ENCODE assay signal across 14 mouse cellular contexts in the genomic region with DNA sequence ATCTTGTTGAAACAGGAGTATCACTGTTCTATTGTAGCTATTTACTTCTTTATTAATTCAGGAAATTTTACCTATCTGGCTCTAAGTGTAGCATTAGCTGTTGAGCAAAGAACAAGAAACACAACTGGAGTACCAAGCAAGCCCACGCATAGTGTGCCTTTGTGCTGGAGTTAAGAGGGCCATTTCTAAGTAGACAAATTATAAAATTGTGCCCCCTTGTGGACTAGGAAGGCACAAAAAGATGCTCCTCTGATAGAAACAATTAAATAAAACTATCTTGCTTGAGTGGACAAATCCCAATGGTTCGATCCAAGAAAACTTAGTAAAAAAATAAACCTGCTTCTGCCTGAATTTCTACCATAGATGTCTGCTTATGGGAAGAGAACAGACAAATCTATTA.
DNase-seq lines count a peak whose midpoint lies in the region; ATAC-seq lines count a peak whose summit lies in the region.
"Had no signal": no experiment of that assay in that cellular context is flagged by ENCODE, and none has a peak within 500 bp of the region (broad histone marks: within the 10 kb centered on the region; RNA-seq: fewer than 3 reads in every experiment).

No protein-coding gene starts in this region.

- peak; percentile 21 for DNase-seq in hindbrain, embryonic 11.5 days (ENCODE audit: low spot score)
- peak; percentile 25 for DNase-seq in NIH3T3 (ENCODE audit: low read depth)
- no peak for DNase-seq in adrenal gland, adult (ENCODE audit: inconsistent age in 2 of 2, low spot score in 1 of 2)
- DNase-seq in left cerebral cortex, adult 9 months (ENCODE audit: low spot score in 2 of 2): no peak
- DNase-seq: thymus, postnatal 4 days had no signal

- H3K4me3 ChIP-seq in hindbrain, embryonic 11.5 days (ENCODE audit: low read depth, low read length): no peak overlapping the region
- H3K4me3 ChIP-seq in hindbrain, embryonic 12.5 days: no peak overlapping the region
- no peak overlapping the region for H3K4me3 ChIP-seq in midbrain, embryonic 12.5 days
- H3K4me3 ChIP-seq in midbrain, embryonic 16.5 days (ENCODE audit: low read depth, low read length): no peak overlapping the region
- H3K4me3 ChIP-seq: hindbrain, embryonic 15.5 days; kidney, embryonic 15.5 days; lung, embryonic 15.5 days; neural tube, embryonic 12.5 days had no signal

- H3K4me1 ChIP-seq in hindbrain, embryonic 11.5 days (replicated peaks; ENCODE audit: control insufficient read depth, insufficient read depth, low read length): no peaks in the 10 kb centered on the region
- H3K4me1 ChIP-seq in hindbrain, embryonic 12.5 days: no peaks in the 10 kb centered on the region
- H3K4me1 ChIP-seq in midbrain, embryonic 12.5 days: no peaks in the 10 kb centered on the region
- H3K4me1 ChIP-seq in midbrain, embryonic 16.5 days (ENCODE audit: control insufficient read depth, insufficient read depth, low read length): no peaks in the 10 kb centered on the region
- H3K4me1 ChIP-seq: hindbrain, embryonic 15.5 days; kidney, embryonic 15.5 days; lung, embryonic 15.5 days; neural tube, embryonic 12.5 days had no signal

- no peaks in the 10 kb centered on the region for H3K36me3 ChIP-seq in hindbrain, embryonic 11.5 days (ENCODE audit: control insufficient read depth, insufficient read depth, low read length)
- no peaks in the 10 kb centered on the region for H3K36me3 ChIP-seq in hindbrain, embryonic 12.5 days
- H3K36me3 ChIP-seq in midbrain, embryonic 12.5 days: no peaks in the 10 kb centered on the region
- H3K36me3 ChIP-seq in midbrain, embryonic 16.5 days (ENCODE audit: control insufficient read depth, insufficient read depth, low read length): no peaks in the 10 kb centered on the region
- H3K36me3 ChIP-seq: G1E; hindbrain, embryonic 15.5 days; kidney, embryonic 15.5 days; lung, embryonic 15.5 days; neural tube, embryonic 12.5 days had no signal

- no peak overlapping the region for H3K27ac ChIP-seq in hindbrain, embryonic 11.5 days (ENCODE audit: low read depth, low read length)
- no peak overlapping the region for H3K27ac ChIP-seq in hindbrain, embryonic 12.5 days
- no peak overlapping the region for H3K27ac ChIP-seq in midbrain, embryonic 12.5 days (replicated peaks)
- H3K27ac ChIP-seq in midbrain, embryonic 16.5 days (ENCODE audit: low read length): no peak overlapping the region
- H3K27ac ChIP-seq: hindbrain, embryonic 15.5 days; kidney, embryonic 15.5 days; lung, embryonic 15.5 days; neural tube, embryonic 12.5 days had no signal

- H3K9ac ChIP-seq in hindbrain, embryonic 11.5 days (ENCODE audit: low read depth, low read length): no peak overlapping the region
- H3K9ac ChIP-seq in hindbrain, embryonic 12.5 days: no peak overlapping the region
- H3K9ac ChIP-seq in midbrain, embryonic 12.5 days (replicated peaks): no peak overlapping the region
- no peak overlapping the region for H3K9ac ChIP-seq in midbrain, embryonic 16.5 days (ENCODE audit: low read depth, low read length)
- H3K9ac ChIP-seq: hindbrain, embryonic 15.5 days; kidney, embryonic 15.5 days; lung, embryonic 15.5 days; neural tube, embryonic 12.5 days had no signal

- WGBS in hindbrain, embryonic 11.5 days: 77% methylated on average over 2 of the region's 2 CpGs
- WGBS in hindbrain, embryonic 12.5 days: 80% methylated on average over 2 of the region's 2 CpGs
- 76% methylated on average over 2 of the region's 2 CpGs for WGBS in midbrain, embryonic 12.5 days
- WGBS in midbrain, embryonic 16.5 days: 68% methylated on average over 2 of the region's 2 CpGs

- ATAC-seq in hindbrain, embryonic 11.5 days (ENCODE audit: low FRiP score): no peak
- ATAC-seq in hindbrain, embryonic 12.5 days (ENCODE audit: low FRiP score): no peak
- ATAC-seq in midbrain, embryonic 12.5 days (ENCODE audit: low FRiP score, low read depth): 0 out of 2 replicates have a peak, but pooled peaks have one; percentile 41
- ATAC-seq in midbrain, embryonic 16.5 days: no peak

- no peak overlapping the region for H3K4me2 ChIP-seq in hindbrain, embryonic 11.5 days (replicated peaks; ENCODE audit: low read depth, low read length)
- no peak overlapping the region for H3K4me2 ChIP-seq in hindbrain, embryonic 12.5 days (replicated peaks)
- no peak overlapping the region for H3K4me2 ChIP-seq in midbrain, embryonic 12.5 days (replicated peaks)
- no peak overlapping the region for H3K4me2 ChIP-seq in midbrain, embryonic 16.5 days (ENCODE audit: low read length)
- H3K4me2 ChIP-seq: heart, embryonic 11.5 days; hindbrain, embryonic 15.5 days; kidney, embryonic 15.5 days; lung, embryonic 15.5 days; neural tube, embryonic 12.5 days had no signal

- no peaks in the 10 kb centered on the region for H3K9me3 ChIP-seq in hindbrain, embryonic 11.5 days (ENCODE audit: control insufficient read depth, low read length)
- H3K9me3 ChIP-seq in hindbrain, embryonic 12.5 days (replicated peaks): no peaks in the 10 kb centered on the region
- H3K9me3 ChIP-seq in midbrain, embryonic 12.5 days: no peaks in the 10 kb centered on the region
- no peaks in the 10 kb centered on the region for H3K9me3 ChIP-seq in midbrain, embryonic 16.5 days (replicated peaks; ENCODE audit: control insufficient read depth, low read length, poor library complexity, severe bottlenecking)
- H3K9me3 ChIP-seq: G1E; hindbrain, embryonic 15.5 days; kidney, embryonic 15.5 days; lung, embryonic 15.5 days; neural tube, embryonic 12.5 days had no signal

- no peaks in the 10 kb centered on the region for H3K27me3 ChIP-seq in hindbrain, embryonic 11.5 days (ENCODE audit: control insufficient read depth, insufficient read depth, low read length)
- no peaks in the 10 kb centered on the region for H3K27me3 ChIP-seq in hindbrain, embryonic 12.5 days
- H3K27me3 ChIP-seq in midbrain, embryonic 12.5 days: no peaks in the 10 kb centered on the region
- H3K27me3 ChIP-seq in midbrain, embryonic 16.5 days (ENCODE audit: control insufficient read depth, insufficient read depth, low read depth, low read length): no peaks in the 10 kb centered on the region
- H3K27me3 ChIP-seq: hindbrain, embryonic 15.5 days; kidney, embryonic 15.5 days; lung, embryonic 15.5 days; neural tube, embryonic 12.5 days had no signal

Comparison
In these comparisons a context has a peak if more than half of its experiments do, and no peak if none do; other contexts are left out.
1. DNase-seq: peak in hindbrain, embryonic 11.5 days (single experiment) and NIH3T3 (single experiment); none in adrenal gland, adult (0 of 2) and left cerebral cortex, adult 9 months (0 of 2).